Mouse (Mus musculus) megakaryocyte, adult 5-6 weeks (primary cell): ENCODE results near the gene Gm20388. TPM values are rescaled to one million over a fixed set of nuclear protein-coding genes. Genes with fewer than 3 reads are reported as not detected.

Experiments used
- ATAC-seq: 2 replicates; pipeline ENCODE4 v1.8.0; 2016; ENCODE audit warnings: mild to moderate bottlenecking, inconsistent platforms; ENCODE audit not compliant: poor library complexity, severe bottlenecking
- total RNA-seq, 2 experiments: library from RNA; stranded (forward) in 1 of 2; stranded (reverse) in 1 of 2; fragments of 153-499, 151-499 nt in 1 of 2; fragments of 221-1000, 200-1000 nt in 1 of 2; gene quantifications; 2 replicates each; pipeline versions ENCODE4 v1.2.3 to v1.2.4; 2015 to 2017

Gm20388 gene
- total RNA-seq, 2 experiments from 2014 or later, result 7.6 to 15.5 TPM

DNA sequence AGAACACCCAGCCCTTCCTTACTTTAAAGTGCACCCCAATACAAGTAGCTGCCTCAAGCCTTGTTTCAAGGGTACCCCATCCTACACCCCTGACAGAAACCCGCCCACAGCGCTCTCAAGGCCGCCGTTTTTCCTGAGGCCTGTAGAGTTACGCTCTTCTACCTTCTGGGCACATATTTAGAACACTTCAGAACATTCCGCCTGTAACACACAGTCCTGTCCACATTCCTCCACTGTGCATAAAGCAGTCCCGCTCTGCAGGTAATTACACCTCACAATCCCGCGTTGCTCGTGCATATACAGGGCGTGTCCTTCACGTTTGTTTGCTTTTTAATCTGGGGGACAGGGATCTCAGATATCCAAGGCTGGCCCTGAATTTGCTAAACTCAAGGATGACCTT is 1169.3 kb downstream of the Gm20388 start:
- no peak for ATAC-seq

DNA sequence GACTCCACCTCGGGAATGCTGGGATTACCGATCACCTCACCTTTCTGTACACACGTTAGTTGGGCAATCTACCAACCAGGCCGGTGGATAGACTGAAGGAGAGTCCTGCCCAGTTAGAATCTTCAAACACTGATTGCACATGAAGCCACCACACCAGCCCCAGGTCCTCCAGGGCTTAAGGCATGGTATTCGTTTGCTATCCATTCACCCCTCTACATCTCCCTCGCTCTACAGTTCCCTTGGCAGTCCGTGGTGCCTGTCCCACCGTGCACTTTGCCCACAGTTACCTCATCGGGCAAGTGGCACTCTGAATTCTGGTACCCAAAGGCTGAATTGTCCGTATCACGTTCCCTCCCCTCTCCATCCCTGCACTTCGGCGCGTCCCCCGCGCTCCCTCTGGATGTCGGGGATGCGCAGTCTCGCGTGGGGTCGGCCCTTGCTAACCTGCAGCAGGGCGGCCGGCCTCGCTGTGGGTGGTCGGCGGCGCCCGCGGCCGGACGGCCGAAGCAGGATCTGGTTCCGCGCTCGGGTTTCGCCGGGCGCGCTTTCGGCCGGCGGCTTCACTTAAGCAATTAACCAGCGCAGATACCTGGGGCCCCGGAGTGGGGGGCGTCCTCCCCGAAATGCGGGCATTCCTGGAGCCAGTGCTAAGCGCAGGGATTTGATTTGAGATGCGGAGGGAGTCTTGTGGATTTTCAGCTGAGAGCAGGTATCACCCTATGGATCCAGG is 1169.9 kb downstream of the Gm20388 start:
- ATAC-seq, result no peak

DNA sequence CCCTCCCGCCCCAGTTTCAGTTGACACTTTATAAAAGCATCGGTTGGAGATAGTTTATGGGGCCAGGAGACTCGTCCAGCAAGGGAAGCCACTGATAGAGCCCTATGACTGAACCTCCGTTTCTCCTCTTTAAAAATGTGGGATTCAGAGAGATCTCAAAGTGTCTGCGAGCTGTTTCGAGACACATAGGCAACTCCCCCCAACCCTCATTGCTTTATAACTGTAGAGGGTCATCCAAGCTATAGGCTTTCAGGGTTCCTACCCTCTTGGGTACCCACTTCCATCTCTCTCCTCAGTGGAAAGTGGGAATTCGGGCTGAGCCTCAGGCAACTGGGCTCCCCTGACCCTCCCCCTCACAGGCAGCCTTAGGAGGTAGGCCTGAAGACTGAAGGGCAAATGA is 1170.8 kb downstream of the Gm20388 start:
- no peak for ATAC-seq

DNA sequence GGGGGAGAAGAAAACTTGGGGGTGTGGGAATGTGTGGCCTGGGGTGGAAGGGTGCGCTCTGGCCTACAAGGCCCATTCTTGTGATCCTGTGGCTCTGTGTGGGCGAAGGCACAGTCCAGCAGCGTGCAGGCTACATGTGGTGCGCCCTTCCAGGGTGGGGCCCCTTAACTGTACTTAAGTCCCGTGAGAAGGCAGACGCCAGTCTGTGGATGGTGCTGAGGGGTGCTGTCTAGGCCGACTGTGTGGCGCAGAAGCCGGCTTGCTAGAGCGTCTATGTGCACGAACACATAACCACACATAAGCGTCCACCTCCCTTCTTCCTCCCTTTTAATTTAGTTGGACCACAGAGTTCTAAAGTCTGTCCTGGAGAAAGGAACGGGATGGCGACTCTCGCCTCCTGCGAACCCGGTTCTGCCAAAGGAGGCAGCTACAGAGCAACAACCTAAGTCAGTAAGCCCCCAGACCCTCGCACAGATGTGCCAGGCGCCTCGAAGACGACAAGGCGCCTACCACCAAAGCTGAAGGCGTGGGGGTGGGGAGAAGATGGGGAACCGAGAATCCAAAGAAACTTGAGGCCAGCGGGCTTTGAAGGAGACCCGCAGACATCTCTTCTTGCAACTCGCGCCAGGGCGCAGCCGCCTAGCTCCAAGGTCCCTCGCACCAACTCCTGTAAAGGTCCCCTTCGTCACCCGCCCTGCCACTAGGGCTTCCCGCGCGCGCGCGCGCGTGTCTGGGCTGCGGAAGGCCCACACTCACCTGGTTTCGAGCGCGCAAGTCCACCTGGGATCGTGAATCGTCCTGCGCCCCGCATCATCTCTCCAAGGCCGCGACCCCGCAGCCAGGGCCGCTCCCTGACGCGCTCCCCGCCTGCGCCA is 1171.8 kb downstream of the Gm20388 start:
- ATAC-seq, result no peak

DNA sequence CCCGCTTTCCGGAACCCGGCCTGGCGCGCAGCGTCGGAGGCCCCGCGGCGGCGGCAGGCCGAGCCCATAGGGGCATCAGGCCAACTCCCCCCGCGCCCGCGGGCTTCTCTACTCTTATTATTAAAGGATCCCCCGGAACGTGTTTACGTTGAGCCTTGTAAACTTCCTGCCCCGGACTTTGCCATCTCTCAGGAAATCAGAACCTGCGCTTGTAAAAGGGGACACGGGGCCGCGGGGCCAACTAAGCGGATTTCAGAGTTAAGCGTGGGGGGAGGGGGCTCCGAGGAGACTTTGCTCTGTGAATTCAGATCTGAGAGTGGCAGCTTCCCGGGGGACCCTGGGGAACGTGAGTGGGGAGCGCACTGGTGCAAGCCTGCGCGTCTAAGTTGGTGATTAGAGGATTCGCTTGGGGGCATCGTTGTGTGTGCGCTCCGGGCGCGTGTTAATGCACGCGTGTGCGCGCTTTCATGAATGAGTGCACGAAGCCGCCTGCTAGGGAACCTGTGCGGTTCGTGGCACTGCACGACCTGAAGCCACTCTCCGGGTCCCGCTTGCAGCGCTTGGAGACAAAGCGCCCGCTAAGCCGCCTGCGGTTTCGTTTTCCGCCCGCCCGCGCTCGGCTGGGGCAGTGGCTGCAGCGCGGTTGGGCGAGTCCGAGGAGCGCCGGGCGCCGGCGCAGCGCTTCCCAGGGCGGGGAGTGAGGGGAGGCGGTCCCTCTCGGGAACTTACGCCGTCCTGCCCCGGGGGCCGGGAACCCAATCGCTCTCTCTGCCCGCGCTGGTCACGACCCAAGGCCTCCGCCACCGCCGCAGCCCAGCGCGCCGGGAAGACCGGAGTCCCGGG is 1172.7 kb downstream of the Gm20388 start:
- no peak for ATAC-seq

DNA sequence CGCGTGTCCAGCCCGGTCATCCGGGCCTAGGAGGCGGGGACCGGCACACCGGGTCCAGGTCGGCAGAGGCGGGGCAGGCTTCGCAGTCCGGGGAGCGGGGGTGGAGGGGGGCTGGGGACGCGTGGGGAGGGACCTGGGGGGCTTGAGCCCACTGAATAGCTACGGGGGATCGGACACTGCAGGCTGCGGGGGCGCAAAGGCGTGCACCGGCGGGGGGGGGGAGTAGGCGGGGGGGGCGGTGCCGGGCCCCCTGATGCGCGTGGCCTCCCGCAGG is 1173.2 kb downstream of the Gm20388 start:
- ATAC-seq, result no peak

DNA sequence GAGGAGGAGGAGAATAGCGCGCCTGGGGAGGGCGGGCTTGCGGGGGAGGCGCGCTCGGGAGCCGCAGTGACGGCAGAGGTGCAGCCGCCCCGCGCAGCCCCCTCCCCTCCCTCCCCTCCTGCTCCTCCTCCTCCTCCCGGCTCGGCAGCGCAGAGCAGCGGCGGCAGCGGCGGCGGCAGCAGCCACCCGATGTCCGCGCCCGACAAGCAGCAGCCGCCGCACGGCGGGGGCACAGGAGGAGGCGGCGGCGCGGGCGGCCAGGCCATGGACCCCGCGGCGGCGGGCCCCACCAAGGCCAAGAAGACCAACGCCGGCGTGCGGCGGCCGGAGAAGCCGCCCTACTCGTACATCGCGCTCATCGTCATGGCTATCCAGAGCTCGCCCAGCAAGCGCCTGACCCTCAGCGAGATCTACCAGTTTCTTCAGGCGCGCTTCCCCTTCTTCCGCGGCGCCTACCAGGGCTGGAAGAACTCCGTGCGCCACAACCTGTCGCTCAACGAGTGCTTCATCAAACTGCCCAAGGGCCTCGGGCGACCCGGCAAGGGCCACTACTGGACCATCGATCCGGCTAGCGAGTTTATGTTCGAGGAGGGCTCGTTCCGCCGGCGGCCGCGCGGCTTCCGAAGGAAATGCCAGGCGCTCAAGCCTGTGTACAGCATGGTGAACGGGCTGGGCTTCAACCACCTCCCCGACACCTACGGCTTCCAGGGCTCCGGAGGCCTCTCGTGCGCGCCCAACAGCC is 1173.7 kb downstream of the Gm20388 start, which contains the start of gene Foxf1:
Gene Foxf1 (plus strand): TSS at position 177 of the 742 bp plus-strand sequence.
- no peak for ATAC-seq

DNA sequence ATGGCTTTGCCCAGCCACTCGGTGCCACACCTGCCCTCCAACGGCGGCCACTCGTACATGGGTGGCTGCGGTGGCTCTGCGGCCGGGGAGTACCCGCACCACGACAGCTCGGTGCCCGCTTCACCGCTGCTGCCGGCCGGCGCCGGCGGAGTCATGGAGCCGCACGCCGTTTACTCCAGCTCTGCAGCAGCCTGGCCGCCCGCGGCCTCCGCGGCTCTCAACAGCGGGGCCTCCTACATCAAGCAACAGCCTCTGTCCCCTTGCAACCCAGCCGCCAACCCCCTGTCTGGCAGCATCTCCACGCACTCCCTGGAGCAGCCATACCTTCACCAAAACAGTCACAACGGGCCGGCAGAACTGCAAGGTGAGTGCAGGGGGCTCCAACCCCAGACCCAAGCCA is 1174.4 kb downstream of the Gm20388 start:
- no peak for ATAC-seq

DNA sequence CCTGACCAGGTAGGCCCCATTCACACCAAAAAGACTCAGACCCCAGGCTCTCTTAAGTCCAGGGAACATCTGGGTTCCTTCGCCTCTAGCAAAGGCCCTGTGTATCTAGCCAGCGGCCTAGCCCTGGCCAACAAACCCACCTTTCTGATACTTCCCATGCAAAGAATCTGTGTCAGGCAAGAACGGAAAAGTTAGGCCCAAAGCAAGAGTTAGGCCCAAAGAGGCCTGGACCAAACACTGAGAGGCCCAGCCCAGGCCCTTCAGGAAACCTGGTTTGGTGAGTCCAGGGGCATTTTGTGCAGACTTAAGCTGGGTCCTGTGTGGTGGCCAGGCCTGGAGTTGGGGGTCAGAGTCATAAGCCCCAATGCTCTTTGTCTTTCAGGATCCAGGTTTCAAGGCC is 1174.9 kb downstream of the Gm20388 start:
- ATAC-seq, result no peak

DNA sequence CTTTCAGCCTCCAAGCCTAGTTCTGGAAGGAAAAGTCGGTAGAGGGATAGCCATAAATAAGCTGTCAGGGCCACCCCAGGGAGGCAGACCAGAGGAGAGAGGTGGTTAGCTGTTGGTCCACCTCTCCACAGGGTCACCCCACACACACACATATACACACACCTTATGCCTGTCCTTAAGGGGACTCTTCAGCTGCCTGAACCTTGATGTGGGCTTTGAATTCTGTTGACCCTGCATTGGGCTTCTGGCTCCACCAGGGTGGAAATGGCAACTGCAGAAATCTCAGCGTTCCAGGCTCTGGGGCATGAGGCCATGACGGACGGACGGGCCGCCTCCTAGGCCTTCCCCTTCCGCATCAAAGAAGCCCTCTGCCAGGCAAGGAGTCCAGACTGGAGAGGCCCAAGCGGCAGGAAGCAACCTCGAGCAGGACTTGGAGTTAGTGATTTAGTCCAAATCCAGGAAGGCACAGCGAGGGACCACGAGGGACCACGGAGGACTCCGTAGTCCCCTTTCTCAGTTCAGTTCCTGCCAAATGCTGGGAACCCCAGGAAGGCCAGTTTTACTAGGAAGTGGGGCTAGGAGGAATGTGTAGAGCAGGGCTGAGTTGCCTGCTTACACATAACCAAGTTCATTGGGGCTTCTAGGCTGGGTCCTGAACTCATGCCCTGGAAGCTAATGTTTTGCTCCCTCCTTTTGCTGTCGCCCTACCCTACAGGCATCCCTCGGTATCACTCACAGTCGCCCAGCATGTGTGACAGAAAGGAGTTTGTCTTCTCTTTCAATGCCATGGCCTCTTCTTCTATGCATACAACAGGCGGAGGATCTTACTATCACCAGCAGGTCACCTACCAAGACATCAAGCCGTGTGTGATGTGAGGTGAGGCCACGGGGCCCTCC is 1175.6 kb downstream of the Gm20388 start:
- ATAC-seq, result no peak

DNA sequence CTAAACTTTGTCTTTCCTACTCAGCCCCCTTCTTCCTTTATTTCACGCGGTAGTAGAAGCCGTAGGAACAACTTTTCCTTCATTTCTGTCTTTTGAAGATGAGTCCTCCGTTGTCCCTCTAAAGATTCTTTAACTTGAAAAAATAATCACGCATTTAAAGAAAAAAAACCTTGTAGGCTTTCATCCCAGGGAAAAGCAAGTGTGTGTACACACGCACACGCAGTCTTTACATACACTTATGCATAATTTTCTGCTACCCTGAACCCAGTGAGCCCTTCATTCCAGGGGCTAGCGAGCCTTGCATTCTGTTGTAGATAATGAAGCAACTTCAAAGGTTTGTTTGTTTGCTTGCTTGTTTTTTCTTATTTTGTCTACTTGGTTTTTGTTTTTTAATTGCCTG is 1177.6 kb downstream of the Gm20388 start:
- ATAC-seq, result no peak

DNA sequence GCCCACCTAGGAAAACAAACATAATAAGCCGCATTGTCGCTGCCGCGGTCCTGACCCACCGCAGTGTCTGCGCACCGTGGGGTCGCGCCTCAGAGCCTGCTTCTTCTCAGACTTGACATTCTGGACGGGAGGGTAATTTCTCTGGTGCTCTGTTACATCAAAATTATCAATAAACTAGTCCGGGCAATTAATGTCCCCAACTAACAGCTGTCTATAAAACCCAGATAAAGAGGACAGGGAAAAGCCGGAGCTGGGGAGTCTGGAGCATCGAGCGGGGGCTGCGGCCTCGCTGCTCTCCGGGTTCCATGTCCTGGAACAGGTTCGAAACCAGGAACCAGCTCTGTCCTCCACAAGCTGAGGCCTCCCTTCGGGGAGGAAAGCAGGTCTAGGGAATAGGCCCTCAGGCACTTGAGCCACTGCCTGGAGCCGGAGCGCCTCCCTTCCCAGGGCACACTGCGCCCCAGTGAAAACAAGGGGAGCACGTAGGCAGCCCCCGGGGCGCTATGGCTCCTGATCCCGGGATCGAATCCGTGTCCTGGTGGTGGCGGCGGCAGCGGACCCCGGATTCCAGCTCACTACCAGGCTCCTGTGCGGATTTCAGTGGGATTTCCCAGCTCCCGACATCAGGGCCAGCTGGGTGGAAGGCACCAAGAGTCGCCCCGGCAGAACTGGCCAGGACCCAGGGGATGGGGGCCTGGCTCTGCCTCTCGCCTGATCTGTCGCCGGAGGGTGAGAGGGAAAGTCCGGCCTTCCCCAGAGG is 1178.4 kb downstream of the Gm20388 start:
- ATAC-seq, result no peak

DNA sequence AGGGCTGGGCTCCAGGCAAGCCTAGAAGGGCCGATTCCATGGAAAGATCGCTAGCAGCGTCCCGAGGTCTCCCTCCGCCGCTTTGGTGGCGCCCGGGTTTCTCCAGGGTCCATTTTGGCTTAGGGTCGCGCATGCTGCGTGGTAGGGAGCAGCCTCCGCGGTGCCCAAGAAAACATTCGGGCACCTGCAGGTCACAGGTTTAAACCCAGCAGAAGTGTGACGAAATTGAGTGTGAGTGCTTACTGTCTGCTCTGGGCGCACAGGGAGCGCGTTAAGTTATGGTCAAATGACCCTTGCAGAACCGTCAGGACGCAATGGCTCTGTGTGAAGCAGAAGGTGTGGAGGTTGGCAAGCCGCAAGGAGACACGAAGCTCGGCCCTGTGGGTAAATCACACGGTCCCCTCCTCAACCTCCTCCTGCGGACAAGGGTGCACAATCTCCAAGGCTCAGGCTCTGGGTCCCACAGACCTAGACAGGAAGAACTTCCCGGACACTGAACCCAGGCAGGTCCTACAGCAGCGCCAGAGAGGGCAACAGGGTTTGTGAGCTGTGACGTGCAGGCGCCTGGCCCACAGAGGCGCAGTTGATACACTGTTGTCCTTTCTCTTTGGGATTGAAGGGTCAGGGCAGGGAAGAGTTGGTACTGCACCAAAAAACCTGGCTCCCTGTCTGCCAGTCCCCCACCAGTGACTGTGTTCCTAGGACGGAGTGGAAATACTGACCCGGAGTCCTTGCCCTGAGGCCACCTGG is 1179.2 kb downstream of the Gm20388 start:
- ATAC-seq, result no peak

DNA sequence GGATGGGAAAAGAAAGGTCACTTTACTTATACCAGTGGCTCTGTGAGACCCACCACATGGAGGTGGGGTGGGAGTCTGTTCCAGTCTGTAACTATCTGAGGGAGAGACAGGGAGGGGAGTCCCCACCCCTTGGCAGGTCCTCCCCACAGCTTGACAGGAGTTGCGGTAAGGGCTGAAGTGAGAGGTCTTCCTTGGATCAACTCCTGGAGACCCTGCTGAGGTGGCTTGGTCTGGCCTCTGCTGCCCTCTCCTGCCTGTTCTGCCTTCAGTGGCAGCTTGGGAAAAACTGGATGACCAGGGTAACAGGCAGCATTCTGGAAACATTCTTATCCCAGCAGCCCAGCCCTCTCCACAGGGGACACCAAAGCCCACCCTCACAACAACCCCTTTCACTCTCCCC is 1180.1 kb downstream of the Gm20388 start:
- ATAC-seq, result no peak

DNA sequence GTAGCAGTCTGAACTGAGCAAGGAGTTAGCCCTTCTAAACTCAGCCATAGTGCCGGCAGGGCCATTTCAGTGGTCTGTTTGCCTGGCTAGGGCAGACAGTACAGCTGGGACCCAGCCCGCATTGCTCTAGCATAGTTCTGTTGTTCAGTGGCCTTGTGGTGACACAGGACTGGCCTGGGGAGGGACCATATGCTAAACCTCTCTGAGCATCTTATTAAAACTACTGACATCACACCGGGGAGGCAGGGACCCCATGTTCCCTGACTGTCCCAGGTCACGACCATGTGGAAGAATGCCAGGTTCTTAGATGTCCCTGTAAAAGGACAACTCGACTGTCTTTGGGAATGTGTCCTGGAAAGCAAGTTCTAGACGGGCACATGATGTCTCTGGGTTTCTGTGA is 1181.5 kb downstream of the Gm20388 start:
- ATAC-seq, result no peak

DNA sequence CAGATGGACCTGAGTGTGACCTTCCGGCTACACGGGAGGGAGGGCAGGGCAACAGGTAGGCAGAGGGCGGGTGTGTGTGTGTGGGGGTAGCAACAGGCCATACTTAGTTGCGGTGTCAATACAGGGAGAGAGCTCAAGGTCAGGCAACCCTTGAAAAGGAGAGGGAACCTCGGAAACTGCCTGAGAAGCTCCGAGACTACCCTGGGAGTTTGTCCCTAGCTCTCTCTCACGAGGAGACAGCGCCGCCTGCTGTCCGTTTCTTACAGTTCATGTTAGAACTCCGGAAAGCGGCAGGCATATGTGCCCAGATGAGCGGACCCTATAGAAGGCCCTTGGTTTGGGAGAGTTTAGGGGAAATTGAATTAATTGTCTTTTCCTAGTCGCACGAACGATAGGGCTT is 1182.0 kb downstream of the Gm20388 start:
- ATAC-seq, result peak; percentile 78

DNA sequence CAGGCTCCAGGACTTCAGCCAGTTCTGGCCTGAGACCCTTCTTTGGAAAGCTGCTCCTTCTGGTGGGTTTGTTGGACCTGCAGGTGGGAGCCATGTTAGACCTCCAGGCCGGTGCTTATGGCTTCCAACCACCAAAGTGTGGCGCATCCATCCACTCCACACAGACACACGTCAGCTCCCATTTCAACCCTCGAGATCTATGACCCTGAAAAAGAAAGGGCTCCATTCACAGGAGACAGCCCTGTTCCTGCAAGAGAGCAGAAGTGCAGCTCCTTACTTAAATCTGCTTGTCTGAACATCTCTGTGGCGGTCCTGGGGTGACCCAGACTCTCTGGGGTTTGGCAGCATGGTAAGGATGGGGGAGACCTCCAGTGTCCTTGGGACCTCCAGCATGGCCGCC is 1182.9 kb downstream of the Gm20388 start:
- ATAC-seq, result no peak

DNA sequence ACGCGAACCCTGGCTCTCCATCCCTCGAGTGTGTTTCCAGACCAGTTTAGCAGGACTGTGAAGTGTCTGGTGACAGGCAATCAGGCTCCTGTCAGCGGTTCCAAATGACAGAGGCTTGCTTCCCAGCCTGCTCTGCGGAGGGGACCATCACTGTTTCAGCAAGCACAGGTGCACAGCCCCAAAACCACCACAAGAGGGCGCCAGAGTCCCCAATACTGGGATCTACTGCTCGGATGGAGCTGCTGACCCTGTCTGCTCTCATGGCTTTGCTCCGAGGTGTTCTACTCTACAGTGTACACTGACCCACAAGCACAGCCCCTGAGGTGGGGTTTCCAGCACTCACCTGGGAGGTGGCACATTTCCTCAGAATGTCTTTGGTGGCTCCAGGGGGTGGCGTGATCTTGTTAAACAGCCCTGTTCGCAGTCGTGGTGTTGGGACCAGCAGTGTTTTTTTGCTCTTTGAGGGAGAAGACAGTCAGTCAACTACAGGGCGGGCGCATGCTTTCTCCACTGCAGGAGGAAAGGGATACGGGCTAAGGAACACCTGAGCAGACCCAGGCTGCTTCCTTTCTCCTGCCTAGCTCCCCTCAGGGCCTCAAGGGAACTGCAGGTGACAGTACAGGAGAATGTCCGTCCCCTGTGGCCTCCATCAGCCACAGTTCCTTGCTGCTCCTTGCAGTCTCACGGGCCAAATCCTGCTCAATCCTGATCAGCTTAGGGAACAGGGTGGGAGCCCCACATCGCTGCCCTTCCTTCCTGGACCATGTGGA is 1193.6 kb downstream of the Gm20388 start:
- ATAC-seq, result peak; percentile 53
